Mouse (Mus musculus): ENCODE results near the gene Pxk. TPM values are rescaled to one million over a fixed set of nuclear protein-coding genes. Genes with fewer than 3 reads are reported as not detected.

Gene Pxk
- polyA plus RNA-seq, 1 experiment, result 55.5 TPM

DNA sequence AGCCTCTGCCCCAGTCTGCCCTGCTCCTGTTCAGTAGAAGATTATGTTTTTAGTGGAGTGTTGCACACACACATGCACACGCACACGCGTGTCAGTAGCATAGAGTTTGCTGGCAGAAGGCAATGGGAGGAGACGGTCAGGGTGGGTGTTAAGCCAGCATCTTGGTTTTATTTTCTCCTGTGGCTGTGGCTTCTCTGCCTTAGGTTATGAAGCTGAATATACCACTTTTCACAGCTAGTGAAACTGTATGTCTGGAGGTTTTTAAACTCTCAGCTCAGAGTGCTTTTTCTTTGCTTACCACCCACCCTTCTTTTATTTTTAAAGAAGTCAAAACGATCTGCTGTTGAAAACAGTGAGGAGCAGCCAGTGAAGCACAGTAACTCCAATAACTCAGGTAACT, 53.7 kb downstream of the Pxk start:
- DNase-seq (ENCODE audit: low read depth), result no peak
- TF ChIP-seq POLR2A (IDR thresholded peaks at IDR 0.05; ENCODE audit: borderline replicate concordance, extremely low read depth, insufficient read depth, insufficient read length, poor library complexity, severe bottlenecking) (no peak), CTCF (IDR thresholded peaks at IDR 0.05; ENCODE audit: borderline replicate concordance, extremely low read depth, insufficient read depth, insufficient read length) (no peak)

DNA sequence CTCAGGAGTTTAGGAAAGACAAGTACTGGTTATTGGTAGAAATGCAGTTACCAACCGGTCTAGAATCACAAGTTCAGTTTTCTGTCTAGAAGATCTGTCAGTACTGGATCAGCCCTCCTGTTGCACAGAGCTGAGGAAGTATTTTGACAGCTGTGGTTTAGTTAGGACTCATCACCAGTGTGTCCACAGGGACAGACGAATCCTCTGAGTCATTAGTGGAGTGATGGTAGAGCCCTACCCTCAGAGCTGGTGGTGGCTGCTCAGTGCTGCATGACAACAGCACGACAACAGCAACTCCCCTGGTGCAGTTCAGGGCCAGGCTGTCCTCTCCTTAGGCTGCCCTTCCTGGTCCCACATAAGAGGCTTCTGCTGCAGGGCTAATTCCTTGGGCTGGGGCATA, 56.1 kb downstream of the Pxk start:
- DNase-seq (ENCODE audit: low read depth), result no peak
- TF ChIP-seq CTCF (IDR thresholded peaks at IDR 0.05; ENCODE audit: borderline replicate concordance, extremely low read depth, insufficient read depth, insufficient read length), result no peak
- TF ChIP-seq POLR2A (IDR thresholded peaks at IDR 0.05; ENCODE audit: borderline replicate concordance, extremely low read depth, insufficient read depth, insufficient read length, poor library complexity, severe bottlenecking), result no peak

DNA sequence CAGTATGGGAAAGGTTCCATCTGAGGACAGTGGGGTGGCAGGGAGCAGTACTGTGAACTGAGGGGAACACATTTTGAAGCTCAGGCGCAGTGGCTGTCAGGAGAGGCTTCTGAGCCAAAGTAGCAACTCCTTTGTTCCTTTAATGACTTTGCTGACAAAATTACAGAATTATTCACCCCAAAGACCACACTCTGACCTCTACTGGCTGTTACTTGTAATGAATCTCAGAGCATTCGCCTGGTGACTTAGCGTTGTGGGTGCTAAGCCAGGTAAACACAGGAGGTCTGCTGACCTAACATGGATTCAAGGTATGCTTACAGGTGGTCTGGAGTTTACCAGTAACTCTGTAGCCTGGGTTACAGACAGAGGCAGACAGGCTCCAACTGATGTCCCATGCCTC, 58.9 kb downstream of the Pxk start:
- TF ChIP-seq CTCF (IDR thresholded peaks at IDR 0.05; ENCODE audit: borderline replicate concordance, extremely low read depth, insufficient read depth, insufficient read length) (peak; percentile 14; the same call in 1 of the 2 replicates), POLR2A (IDR thresholded peaks at IDR 0.05; ENCODE audit: borderline replicate concordance, extremely low read depth, insufficient read depth, insufficient read length, poor library complexity, severe bottlenecking) (no peak)
- peak; percentile 28 for DNase-seq (ENCODE audit: low read depth)

DNA sequence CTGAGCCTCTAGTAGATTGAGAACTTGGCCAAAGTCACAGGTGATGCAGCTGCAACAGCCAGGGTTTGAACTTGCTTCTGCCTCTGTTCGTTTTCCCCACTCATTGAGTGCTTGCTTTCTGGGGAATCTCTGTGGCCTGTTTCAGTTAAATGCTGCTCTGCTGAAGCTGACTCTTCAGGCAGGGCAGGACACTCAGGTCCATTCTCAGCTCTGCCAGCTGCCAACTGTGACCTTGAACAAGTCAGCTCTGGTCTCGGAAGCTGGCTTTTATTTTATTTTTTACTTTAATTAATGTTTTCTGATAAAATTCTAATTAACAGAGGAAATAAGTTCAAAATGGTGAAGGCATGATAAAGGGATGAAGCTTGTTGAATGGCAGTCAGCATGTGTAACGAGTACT, 60.7 kb downstream of the Pxk start:
- no peak for TF ChIP-seq POLR2A (IDR thresholded peaks at IDR 0.05; ENCODE audit: borderline replicate concordance, extremely low read depth, insufficient read depth, insufficient read length, poor library complexity, severe bottlenecking)
- no peak for TF ChIP-seq CTCF (IDR thresholded peaks at IDR 0.05; ENCODE audit: borderline replicate concordance, extremely low read depth, insufficient read depth, insufficient read length)

DNA sequence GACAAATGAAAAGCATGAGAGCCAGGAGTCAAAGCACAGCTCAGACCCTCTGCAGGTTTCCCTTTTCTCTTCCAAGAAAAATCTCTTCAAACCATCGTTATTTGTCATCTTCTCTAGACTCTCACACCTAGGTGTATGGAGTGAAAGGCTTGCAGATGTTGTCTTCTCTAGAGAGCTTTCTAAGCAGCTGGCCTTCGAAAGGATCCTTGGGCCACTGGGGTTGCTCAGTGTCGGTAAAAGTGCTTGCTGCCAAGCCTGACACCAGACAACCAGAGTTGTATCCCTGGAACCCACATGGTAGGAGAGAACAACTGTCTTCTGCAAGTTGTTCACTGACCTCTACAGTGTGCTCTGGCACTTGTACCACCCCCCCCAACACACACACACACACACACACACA, 61.1 kb downstream of the Pxk start:
- DNase-seq (ENCODE audit: low read depth), result no peak
- TF ChIP-seq CTCF (IDR thresholded peaks at IDR 0.05; ENCODE audit: borderline replicate concordance, extremely low read depth, insufficient read depth, insufficient read length), result no peak
- TF ChIP-seq POLR2A (IDR thresholded peaks at IDR 0.05; ENCODE audit: borderline replicate concordance, extremely low read depth, insufficient read depth, insufficient read length, poor library complexity, severe bottlenecking), result no peak

More for the DNA sequence above, 60.7 kb downstream of the Pxk start:
- DNase-seq (ENCODE audit: low read depth), result no peak

DNA sequence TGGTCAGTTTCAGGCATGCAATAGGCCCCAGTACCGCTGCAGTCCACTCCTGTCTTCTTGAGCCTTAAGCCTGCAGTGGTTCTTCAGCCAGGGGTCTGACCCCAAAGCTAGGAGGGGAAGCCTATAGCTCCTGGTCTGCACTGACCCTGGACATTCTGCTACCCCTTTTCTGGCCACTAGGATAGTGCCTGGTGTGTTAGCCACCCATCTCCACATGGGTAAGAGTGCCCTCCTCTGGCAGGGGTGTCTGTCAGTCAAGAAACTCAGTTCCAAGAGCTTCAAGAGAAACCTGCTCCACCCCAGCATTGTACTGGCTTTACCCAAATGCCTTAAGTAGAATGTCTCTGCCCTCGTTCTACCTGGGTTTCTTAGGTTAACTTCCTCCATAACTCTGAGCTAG, 63.8 kb downstream of the Pxk start:
- no peak for DNase-seq (ENCODE audit: low read depth)
- TF ChIP-seq POLR2A (IDR thresholded peaks at IDR 0.05; ENCODE audit: borderline replicate concordance, extremely low read depth, insufficient read depth, insufficient read length, poor library complexity, severe bottlenecking) (no peak), CTCF (IDR thresholded peaks at IDR 0.05; ENCODE audit: borderline replicate concordance, extremely low read depth, insufficient read depth, insufficient read length) (peak; percentile 7; the same call in 1 of the 2 replicates)

DNA sequence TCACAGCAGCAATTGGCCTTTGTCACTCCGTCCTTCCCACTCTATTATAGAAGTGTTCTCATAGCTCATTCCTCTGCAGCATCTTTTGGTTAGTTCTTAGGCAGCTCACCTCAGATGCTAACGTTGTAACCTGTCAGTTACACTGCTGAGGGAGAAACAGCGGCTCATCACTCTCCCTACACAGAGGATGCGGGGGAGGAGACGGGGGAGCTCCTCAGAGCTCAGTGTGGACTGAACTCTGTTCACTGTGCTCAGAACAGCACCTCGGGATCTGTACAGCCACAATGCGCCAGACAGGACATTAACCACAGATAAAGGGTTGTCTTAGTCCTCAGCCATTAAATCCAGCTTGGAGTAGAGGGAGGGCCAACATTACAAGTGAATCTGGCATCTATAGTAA, 66.5 kb downstream of the Pxk start:
- DNase-seq (ENCODE audit: low read depth), result no peak
- no peak for TF ChIP-seq POLR2A (IDR thresholded peaks at IDR 0.05; ENCODE audit: borderline replicate concordance, extremely low read depth, insufficient read depth, insufficient read length, poor library complexity, severe bottlenecking)
- no peak for TF ChIP-seq CTCF (IDR thresholded peaks at IDR 0.05; ENCODE audit: borderline replicate concordance, extremely low read depth, insufficient read depth, insufficient read length)

DNA sequence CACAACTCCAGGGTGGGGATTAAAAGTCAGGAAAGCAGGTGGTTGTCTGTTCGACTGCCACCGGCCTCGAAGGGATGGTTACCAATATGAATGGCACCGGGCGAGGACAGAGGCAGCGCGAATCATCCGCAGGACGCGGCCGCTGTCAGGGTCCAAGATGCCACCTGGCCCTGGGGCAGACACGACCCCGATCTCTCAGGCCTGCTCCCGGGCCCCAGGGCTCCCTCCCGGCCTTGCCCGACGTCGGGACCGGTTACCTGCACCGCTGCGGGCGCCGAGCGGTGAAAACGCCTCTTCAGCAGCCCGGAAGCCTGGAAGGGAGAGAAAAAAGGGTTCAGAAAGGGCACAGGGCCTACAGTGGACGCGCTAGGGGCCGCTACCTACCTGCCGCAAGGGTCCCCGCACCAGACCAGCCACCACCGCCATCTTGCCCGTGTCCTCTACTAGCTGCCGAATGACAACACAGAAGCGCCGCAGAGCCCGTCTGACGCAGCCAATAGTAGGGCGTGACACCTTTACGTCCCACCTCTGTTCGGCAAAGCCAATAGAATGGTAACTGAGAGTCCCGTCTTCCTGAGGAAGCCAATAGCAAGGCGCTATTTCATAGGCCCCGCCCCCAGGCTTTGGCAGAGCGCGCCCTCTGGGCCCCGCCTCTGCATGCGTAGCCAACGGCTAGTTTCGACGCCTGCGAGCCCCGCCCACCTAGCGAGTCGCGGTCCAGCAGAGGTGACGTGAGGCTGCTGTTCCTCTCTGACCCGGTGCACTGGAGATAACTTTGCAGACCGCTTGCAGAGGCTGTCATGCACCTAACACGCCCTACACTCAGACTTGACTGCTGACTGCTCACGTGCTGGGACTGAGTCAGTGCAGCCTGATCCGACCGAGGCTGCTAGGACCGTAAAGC, 74.7 kb downstream of the Pxk start, which contains the start of gene Pdhb:
TSS of gene Pdhb (minus strand) at position 519 of the 904 bp plus-strand sequence.
- peak; percentile 100 for DNase-seq (ENCODE audit: low read depth)
- TF ChIP-seq POLR2A (IDR thresholded peaks at IDR 0.05; ENCODE audit: borderline replicate concordance, extremely low read depth, insufficient read depth, insufficient read length, poor library complexity, severe bottlenecking), result peak; percentile 64; the same call in 1 of the 2 replicates
- no peak for TF ChIP-seq CTCF (IDR thresholded peaks at IDR 0.05; ENCODE audit: borderline replicate concordance, extremely low read depth, insufficient read depth, insufficient read length)

DNA sequence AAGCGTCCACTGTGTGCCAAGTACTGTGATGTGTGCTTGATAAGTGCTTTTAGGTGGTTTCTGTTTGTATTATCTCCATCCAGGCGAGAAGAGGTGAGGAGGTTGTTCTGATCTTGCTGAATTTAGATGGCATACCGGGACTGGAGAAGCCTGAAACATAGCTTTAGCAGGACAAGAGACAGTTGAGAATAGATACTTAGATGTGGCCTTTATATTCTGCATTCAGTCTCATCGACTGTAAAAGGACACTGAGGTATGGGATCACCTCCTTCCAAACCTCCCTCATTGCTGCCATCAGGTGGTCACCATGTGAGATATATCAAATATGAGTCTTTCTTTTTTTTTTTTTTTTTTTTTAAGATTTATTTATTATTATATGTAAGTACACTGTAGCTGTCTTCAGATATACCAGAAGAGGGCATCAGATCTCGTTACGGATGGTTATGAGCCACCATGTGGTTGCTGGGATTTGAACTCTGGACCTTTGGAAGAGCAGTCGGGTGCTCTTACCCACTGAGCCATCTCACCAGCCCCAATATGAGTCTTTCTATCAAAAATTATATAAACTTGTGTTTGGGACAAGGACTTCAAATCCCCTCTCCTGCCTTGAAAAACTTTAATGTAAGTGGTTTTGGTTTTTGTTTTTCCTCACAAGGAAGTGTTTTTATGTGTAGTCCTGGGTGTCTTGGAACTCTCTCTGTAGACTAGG, 75.7 kb downstream of the Pxk start:
- peak; percentile 5; the same call in 1 of the 2 replicates for TF ChIP-seq CTCF (IDR thresholded peaks at IDR 0.05; ENCODE audit: borderline replicate concordance, extremely low read depth, insufficient read depth, insufficient read length)
- peak; percentile 77 for DNase-seq (ENCODE audit: low read depth)

DNA sequence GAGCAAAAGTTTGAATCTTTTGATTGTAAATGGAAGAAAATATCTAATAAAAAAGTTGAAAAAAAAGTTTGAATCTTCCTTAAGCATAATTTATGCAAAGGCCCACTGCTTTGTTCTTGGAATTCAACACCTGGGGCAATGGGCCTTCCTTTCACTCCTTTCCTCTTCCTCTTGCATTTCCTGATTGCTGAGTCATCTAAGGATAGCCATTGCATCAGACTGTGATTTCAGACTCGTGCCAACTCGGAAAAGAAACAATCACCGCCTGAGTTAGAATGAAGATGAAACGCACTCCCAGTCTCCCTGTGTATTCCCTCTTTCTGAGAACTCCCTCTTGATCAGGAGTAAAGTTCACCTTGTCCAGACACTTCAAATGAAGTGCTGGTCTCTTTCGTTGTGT, 76.6 kb downstream of the Pxk start:
- TF ChIP-seq CTCF (IDR thresholded peaks at IDR 0.05; ENCODE audit: borderline replicate concordance, extremely low read depth, insufficient read depth, insufficient read length) (no peak), POLR2A (IDR thresholded peaks at IDR 0.05; ENCODE audit: borderline replicate concordance, extremely low read depth, insufficient read depth, insufficient read length, poor library complexity, severe bottlenecking) (no peak)

DNA sequence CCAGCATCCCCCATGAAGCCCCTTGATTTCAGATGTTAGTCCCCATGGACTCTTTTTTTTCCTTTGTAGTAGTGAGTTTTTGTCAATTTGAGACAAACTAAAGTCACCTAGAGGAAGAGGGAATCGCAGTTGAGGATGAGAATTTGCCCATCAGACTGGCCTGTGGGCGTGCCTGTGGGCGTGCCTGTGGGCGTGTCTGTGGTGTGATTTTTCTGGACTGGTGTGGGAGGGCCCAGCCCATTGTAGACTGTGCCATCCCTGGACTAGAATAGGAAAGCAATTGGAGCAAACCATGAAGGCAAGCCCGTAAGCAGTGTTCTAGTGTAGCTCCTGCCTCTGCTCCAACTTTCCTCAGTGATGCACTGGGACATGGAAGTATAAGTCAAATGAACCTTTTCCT, 78.2 kb downstream of the Pxk start:
- no peak for DNase-seq (ENCODE audit: low read depth)
- no peak for TF ChIP-seq POLR2A (IDR thresholded peaks at IDR 0.05; ENCODE audit: borderline replicate concordance, extremely low read depth, insufficient read depth, insufficient read length, poor library complexity, severe bottlenecking)
- TF ChIP-seq CTCF (IDR thresholded peaks at IDR 0.05; ENCODE audit: borderline replicate concordance, extremely low read depth, insufficient read depth, insufficient read length), result no peak

More for the DNA sequence above, 76.6 kb downstream of the Pxk start:
- DNase-seq (ENCODE audit: low read depth), result no peak
